Mouse (Mus musculus): ENCODE measurements around the gene G430095P16Rik. TPM values are rescaled to one million over a fixed set of nuclear protein-coding genes. Genes with fewer than 3 reads are reported as not detected.

G430095P16Rik gene
- polyA plus RNA-seq, 1 experiment from 2014 or later: 7.7 TPM

- no peak overlapping the region for H3K27ac ChIP-seq (replicated peaks; ENCODE audit: low read depth, low read length)
- WGBS: under 1% methylated on average over 12 of the region's 12 CpGs
- DNase-seq (ENCODE audit: low spot score): no peak
- no peak for ATAC-seq (ENCODE audit: insufficient number of reproducible peaks, low FRiP score, low TSS enrichment, low read depth)
- peaks cover 58% of the 10 kb centered on the region for H3K4me1 ChIP-seq (ENCODE audit: control insufficient read depth, insufficient read depth, low read length)
- H3K4me2 ChIP-seq (ENCODE audit: low read depth, severe bottlenecking): peak overlapping the region; percentile 36
- peaks cover 68% of the 10 kb centered on the region for H3K27me3 ChIP-seq (ENCODE audit: control insufficient read depth, insufficient read depth, low read length)
- H3K9me3 ChIP-seq (ENCODE audit: control insufficient read depth, low read length): no peaks in the 10 kb centered on the region
- H3K36me3 ChIP-seq (ENCODE audit: control insufficient read depth, insufficient read depth, low read length): no peaks in the 10 kb centered on the region
- peak overlapping the region; percentile 19 for H3K4me3 ChIP-seq (ENCODE audit: low read depth, low read length)
- H3K9ac ChIP-seq (ENCODE audit: low read length): 0 out of 2 replicates have a peak overlapping the region, but pooled peaks have one; percentile 37
These were observed 16.8 kb upstream of the G430095P16Rik start for GRCm38 (mm10) chr8:84705960-84706359.

GRCm38 (mm10) chr8:84706610-84707266 is 16.1 kb upstream of the G430095P16Rik start:
- Histone ChIP-seq H3K27me3 (ENCODE audit: control insufficient read depth, insufficient read depth, low read length) (peaks cover 62% of the 10 kb centered on the region), H3K9me3 (ENCODE audit: control insufficient read depth, low read length) (no peaks in the 10 kb centered on the region), H3K4me2 (ENCODE audit: low read depth, severe bottlenecking) (peak overlapping the region; percentile 38), H3K4me1 (ENCODE audit: control insufficient read depth, insufficient read depth, low read length) (peaks cover 58% of the 10 kb centered on the region), H3K36me3 (ENCODE audit: control insufficient read depth, insufficient read depth, low read length) (no peaks in the 10 kb centered on the region), H3K4me3 (ENCODE audit: low read depth, low read length) (peak overlapping the region; percentile 16), H3K9ac (ENCODE audit: low read length) (peak overlapping the region; percentile 48), H3K27ac (replicated peaks; ENCODE audit: low read depth, low read length) (no peak overlapping the region)
- ATAC-seq (ENCODE audit: insufficient number of reproducible peaks, low FRiP score, low TSS enrichment, low read depth) (no peak), DNase-seq (ENCODE audit: low spot score) (peak; percentile 63)
- WGBS: 1% methylated on average over 44 of the region's 45 CpGs

GRCm38 (mm10) chr8:84707267-84707883 is 15.4 kb upstream of the G430095P16Rik start:
- H3K4me1 ChIP-seq (ENCODE audit: control insufficient read depth, insufficient read depth, low read length): peaks cover 64% of the 10 kb centered on the region
- no peaks in the 10 kb centered on the region for H3K36me3 ChIP-seq (ENCODE audit: control insufficient read depth, insufficient read depth, low read length)
- H3K4me2 ChIP-seq (ENCODE audit: low read depth, severe bottlenecking): peak overlapping the region; percentile 38
- H3K27me3 ChIP-seq (ENCODE audit: control insufficient read depth, insufficient read depth, low read length): peaks cover 57% of the 10 kb centered on the region
- peak overlapping the region; percentile 16 for H3K4me3 ChIP-seq (ENCODE audit: low read depth, low read length)
- no peaks in the 10 kb centered on the region for H3K9me3 ChIP-seq (ENCODE audit: control insufficient read depth, low read length)
- DNase-seq (ENCODE audit: low spot score) (peak; percentile 58), ATAC-seq (ENCODE audit: insufficient number of reproducible peaks, low FRiP score, low TSS enrichment, low read depth) (no peak)
- H3K27ac ChIP-seq (replicated peaks; ENCODE audit: low read depth, low read length): no peak overlapping the region
- H3K9ac ChIP-seq (ENCODE audit: low read length): peak overlapping the region; percentile 48
- whole genome bisulfite sequencing: under 1% methylated on average over 22 of the region's 22 CpGs

- Histone ChIP-seq H3K4me1 (ENCODE audit: control insufficient read depth, insufficient read depth, low read length) (peaks cover 68% of the 10 kb centered on the region), H3K27ac (replicated peaks; ENCODE audit: low read depth, low read length) (no peak overlapping the region; the same call in 1 of the 2 replicates), H3K4me2 (ENCODE audit: low read depth, severe bottlenecking) (peak overlapping the region; percentile 38), H3K9ac (ENCODE audit: low read length) (no peak overlapping the region; the same call in 1 of the 2 replicates), H3K4me3 (ENCODE audit: low read depth, low read length) (peak overlapping the region; percentile 16; the same call in 1 of the 2 replicates), H3K36me3 (ENCODE audit: control insufficient read depth, insufficient read depth, low read length) (no peaks in the 10 kb centered on the region), H3K9me3 (ENCODE audit: control insufficient read depth, low read length) (no peaks in the 10 kb centered on the region), H3K27me3 (ENCODE audit: control insufficient read depth, insufficient read depth, low read length) (peaks cover 50% of the 10 kb centered on the region)
- 2% methylated on average over 15 of the region's 15 CpGs for WGBS
- no peak for ATAC-seq (ENCODE audit: insufficient number of reproducible peaks, low FRiP score, low TSS enrichment, low read depth)
- DNase-seq (ENCODE audit: low spot score): no peak
These were observed 14.7 kb upstream of the G430095P16Rik start for GRCm38 (mm10) chr8:84708071-84708541.

GRCm38 (mm10) chr8:84708774-84709475 is 13.9 kb upstream of the G430095P16Rik start:
- peak; percentile 95 for DNase-seq (ENCODE audit: low spot score)
- Histone ChIP-seq H3K4me1 (ENCODE audit: control insufficient read depth, insufficient read depth, low read length) (peaks cover 72% of the 10 kb centered on the region), H3K4me2 (ENCODE audit: low read depth, severe bottlenecking) (no peak overlapping the region; the same call in 1 of the 2 replicates), H3K9me3 (ENCODE audit: control insufficient read depth, low read length) (no peaks in the 10 kb centered on the region), H3K27ac (replicated peaks; ENCODE audit: low read depth, low read length) (no peak overlapping the region), H3K27me3 (ENCODE audit: control insufficient read depth, insufficient read depth, low read length) (peaks cover 46% of the 10 kb centered on the region), H3K4me3 (ENCODE audit: low read depth, low read length) (no peak overlapping the region), H3K9ac (ENCODE audit: low read length) (no peak overlapping the region; the same call in 1 of the 2 replicates), H3K36me3 (ENCODE audit: control insufficient read depth, insufficient read depth, low read length) (no peaks in the 10 kb centered on the region)
- ATAC-seq (ENCODE audit: insufficient number of reproducible peaks, low FRiP score, low TSS enrichment, low read depth): peak; percentile 59
- 11% methylated on average over 12 of the region's 12 CpGs for WGBS

GRCm38 (mm10) chr8:84709931-84710330 is 12.9 kb upstream of the G430095P16Rik start:
- 98% methylated on average over 1 of the region's 1 CpGs for WGBS
- no peak for ATAC-seq (ENCODE audit: insufficient number of reproducible peaks, low FRiP score, low TSS enrichment, low read depth)
- no peaks in the 10 kb centered on the region for H3K36me3 ChIP-seq (ENCODE audit: control insufficient read depth, insufficient read depth, low read length)

GRCm38 (mm10) chr8:84711312-84711711 is 11.5 kb upstream of the G430095P16Rik start:
- no peak overlapping the region for H3K4me3 ChIP-seq (ENCODE audit: low read depth, low read length)
- 51% methylated on average over 3 of the region's 3 CpGs for WGBS
- ATAC-seq (ENCODE audit: insufficient number of reproducible peaks, low FRiP score, low TSS enrichment, low read depth) (no peak), DNase-seq (ENCODE audit: low spot score) (no peak)
- H3K4me1 ChIP-seq (ENCODE audit: control insufficient read depth, insufficient read depth, low read length): peaks cover 76% of the 10 kb centered on the region
- H3K9ac ChIP-seq (ENCODE audit: low read length): peak overlapping the region; percentile 60
- no peaks in the 10 kb centered on the region for H3K36me3 ChIP-seq (ENCODE audit: control insufficient read depth, insufficient read depth, low read length)
- H3K27ac ChIP-seq (replicated peaks; ENCODE audit: low read depth, low read length): peak overlapping the region; percentile 86
- no peak overlapping the region; the same call in 1 of the 2 replicates for H3K4me2 ChIP-seq (ENCODE audit: low read depth, severe bottlenecking)
- peaks cover 31% of the 10 kb centered on the region for H3K27me3 ChIP-seq (ENCODE audit: control insufficient read depth, insufficient read depth, low read length)
- no peaks in the 10 kb centered on the region for H3K9me3 ChIP-seq (ENCODE audit: control insufficient read depth, low read length)

More at GRCm38 (mm10) chr8:84709931-84710330, 12.9 kb upstream of the G430095P16Rik start:
- DNase-seq (ENCODE audit: low spot score): no peak
- no peak overlapping the region for H3K4me3 ChIP-seq (ENCODE audit: low read depth, low read length)
- H3K27ac ChIP-seq (replicated peaks; ENCODE audit: low read depth, low read length): no peak overlapping the region
- H3K4me1 ChIP-seq (ENCODE audit: control insufficient read depth, insufficient read depth, low read length): peaks cover 76% of the 10 kb centered on the region
- H3K9ac ChIP-seq (ENCODE audit: low read length): no peak overlapping the region
- no peaks in the 10 kb centered on the region for H3K9me3 ChIP-seq (ENCODE audit: control insufficient read depth, low read length)
- H3K27me3 ChIP-seq (ENCODE audit: control insufficient read depth, insufficient read depth, low read length): peaks cover 39% of the 10 kb centered on the region
- H3K4me2 ChIP-seq (ENCODE audit: low read depth, severe bottlenecking): no peak overlapping the region

Data from limb, embryonic 11.5 days (tissue).